Mouse (Mus musculus): ENCODE data around the gene Klf13. TPM values are rescaled to one million over a fixed set of nuclear protein-coding genes. Genes with fewer than 3 reads are reported as not detected.

The Klf13 gene
- polyA plus RNA-seq, 1 experiment, result 20.1 TPM

GRCm38 (mm10) chr7:63938066-63938913, 425 bp downstream of the Klf13 start:
- TF ChIP-seq MYOD1 (IDR thresholded peaks at IDR 0.05; ENCODE audit: control insufficient read depth, insufficient read length, low read depth), result no peak
- TF ChIP-seq MYOG (IDR thresholded peaks at IDR 0.05; ENCODE audit: control insufficient read depth, extremely low read depth, insufficient read length), result no peak
- TF ChIP-seq CTCF (IDR thresholded peaks at IDR 0.05; ENCODE audit: control insufficient read depth, insufficient read depth, insufficient read length), result no peak
- no peak for TF ChIP-seq MAX (IDR thresholded peaks at IDR 0.05)
- TF ChIP-seq USF1 (IDR thresholded peaks at IDR 0.05; ENCODE audit: low read depth), result no peak
- TF ChIP-seq CEBPB (IDR thresholded peaks at IDR 0.05; ENCODE audit: low read depth), result no peak
- no peak for TF ChIP-seq FOSL1 (IDR thresholded peaks at IDR 0.05; ENCODE audit: insufficient read depth, low read length, poor library complexity, severe bottlenecking)
- H3K79me2 ChIP-seq (ENCODE audit: control insufficient read depth, insufficient read depth), result peaks cover 51% of the 10 kb centered on the region
- H3ac ChIP-seq (ENCODE audit: control insufficient read depth, insufficient read length, low read depth), result peak overlapping the region; percentile 66
- peaks cover 35% of the 10 kb centered on the region for H3K79me3 ChIP-seq (ENCODE audit: low read depth)
- peak overlapping the region; percentile 69 for H3K4me3 ChIP-seq (ENCODE audit: insufficient read depth, poor library complexity, severe bottlenecking)
- no peaks in the 10 kb centered on the region for H3K27me3 ChIP-seq (ENCODE audit: control insufficient read depth, insufficient read depth, insufficient read length)
- H3K36me3 ChIP-seq (ENCODE audit: control insufficient read depth, insufficient read depth), result no peaks in the 10 kb centered on the region

GRCm38 (mm10) chr7:63937236-63938065, 1.3 kb downstream of the Klf13 start:
- Histone ChIP-seq H3ac (ENCODE audit: control insufficient read depth, insufficient read length, low read depth) (peak overlapping the region; percentile 66), H3K27me3 (ENCODE audit: control insufficient read depth, insufficient read depth, insufficient read length) (no peaks in the 10 kb centered on the region), H3K79me2 (ENCODE audit: control insufficient read depth, insufficient read depth) (peaks cover 59% of the 10 kb centered on the region), H3K36me3 (ENCODE audit: control insufficient read depth, insufficient read depth) (no peaks in the 10 kb centered on the region), H3K4me3 (ENCODE audit: insufficient read depth, poor library complexity, severe bottlenecking) (peak overlapping the region; percentile 69), H3K79me3 (ENCODE audit: low read depth) (peaks cover 43% of the 10 kb centered on the region)
- TF ChIP-seq CTCF (IDR thresholded peaks at IDR 0.05; ENCODE audit: control insufficient read depth, insufficient read depth, insufficient read length) (peak; percentile 0), CEBPB (IDR thresholded peaks at IDR 0.05; ENCODE audit: low read depth) (no peak), USF1 (IDR thresholded peaks at IDR 0.05; ENCODE audit: low read depth) (no peak)

GRCm38 (mm10) chr7:63936986-63937235, 1.8 kb downstream of the Klf13 start:
- H3K27me3 ChIP-seq (ENCODE audit: control insufficient read depth, insufficient read depth, insufficient read length), result no peaks in the 10 kb centered on the region
- TF ChIP-seq MYOG (IDR thresholded peaks at IDR 0.05; ENCODE audit: control insufficient read depth, extremely low read depth, insufficient read length) (no peak), FOSL1 (IDR thresholded peaks at IDR 0.05; ENCODE audit: insufficient read depth, low read length, poor library complexity, severe bottlenecking) (no peak), CTCF (IDR thresholded peaks at IDR 0.05; ENCODE audit: control insufficient read depth, insufficient read depth, insufficient read length) (no peak), MAX (IDR thresholded peaks at IDR 0.05) (no peak), CEBPB (IDR thresholded peaks at IDR 0.05; ENCODE audit: low read depth) (no peak), MYOD1 (IDR thresholded peaks at IDR 0.05; ENCODE audit: control insufficient read depth, insufficient read length, low read depth) (no peak), USF1 (IDR thresholded peaks at IDR 0.05; ENCODE audit: low read depth) (no peak)
- peak overlapping the region; percentile 69 for H3K4me3 ChIP-seq (ENCODE audit: insufficient read depth, poor library complexity, severe bottlenecking)
- H3K79me3 ChIP-seq (ENCODE audit: low read depth), result peaks cover 47% of the 10 kb centered on the region
- H3ac ChIP-seq (ENCODE audit: control insufficient read depth, insufficient read length, low read depth), result peak overlapping the region; percentile 25
- H3K79me2 ChIP-seq (ENCODE audit: control insufficient read depth, insufficient read depth), result peaks cover 65% of the 10 kb centered on the region
- no peaks in the 10 kb centered on the region for H3K36me3 ChIP-seq (ENCODE audit: control insufficient read depth, insufficient read depth)

DNA sequence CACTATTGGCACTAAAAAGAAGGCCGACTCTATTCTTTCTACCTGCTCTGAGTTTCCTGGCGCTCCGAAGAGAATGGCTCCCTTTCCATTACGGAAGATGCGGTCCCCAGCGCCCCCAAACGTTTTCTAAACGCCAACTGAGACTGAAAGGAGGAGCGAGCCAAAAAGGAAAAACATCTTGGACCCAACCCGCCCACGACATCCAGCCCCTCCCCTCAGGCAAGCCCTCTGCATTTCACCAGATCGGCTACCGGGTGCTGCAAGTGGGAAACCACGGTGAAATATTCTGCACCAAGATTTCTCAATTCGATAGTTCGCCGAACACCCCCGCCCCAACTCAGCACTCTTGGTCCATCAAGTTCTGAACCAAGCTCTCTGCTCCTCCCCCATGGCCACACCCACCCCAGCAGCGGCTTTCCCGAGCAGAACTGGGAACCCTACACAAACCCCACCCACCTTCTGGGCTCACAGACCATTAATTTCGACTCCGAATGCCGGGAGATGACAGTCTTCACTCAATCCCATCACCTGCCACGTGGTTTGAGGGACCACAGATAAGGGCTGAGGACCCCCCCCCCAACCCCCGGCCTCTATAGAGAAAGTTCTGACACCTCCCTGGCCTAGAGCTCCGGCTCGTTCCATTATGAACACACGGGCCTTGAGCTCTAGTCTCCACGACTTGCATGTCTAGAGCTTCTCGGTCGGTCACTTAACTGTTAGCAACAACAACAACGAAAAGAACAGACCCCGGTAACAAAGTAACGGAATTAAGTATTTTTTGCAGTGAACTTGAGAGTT, 2.3 kb downstream of the Klf13 start:
- H3K27me3 ChIP-seq (ENCODE audit: control insufficient read depth, insufficient read depth, insufficient read length), result no peaks in the 10 kb centered on the region
- H3K36me3 ChIP-seq (ENCODE audit: control insufficient read depth, insufficient read depth), result no peaks in the 10 kb centered on the region
- H3K4me3 ChIP-seq (ENCODE audit: insufficient read depth, poor library complexity, severe bottlenecking), result peak overlapping the region; percentile 69
- peaks cover 52% of the 10 kb centered on the region for H3K79me3 ChIP-seq (ENCODE audit: low read depth)
- peaks cover 70% of the 10 kb centered on the region for H3K79me2 ChIP-seq (ENCODE audit: control insufficient read depth, insufficient read depth)
- no peak for TF ChIP-seq USF1 (IDR thresholded peaks at IDR 0.05; ENCODE audit: low read depth)
- TF ChIP-seq MAX (IDR thresholded peaks at IDR 0.05), result no peak
- TF ChIP-seq FOSL1 (IDR thresholded peaks at IDR 0.05; ENCODE audit: insufficient read depth, low read length, poor library complexity, severe bottlenecking), result no peak
- no peak for TF ChIP-seq MYOD1 (IDR thresholded peaks at IDR 0.05; ENCODE audit: control insufficient read depth, insufficient read length, low read depth)
- TF ChIP-seq CTCF (IDR thresholded peaks at IDR 0.05; ENCODE audit: control insufficient read depth, insufficient read depth, insufficient read length), result no peak
- no peak for TF ChIP-seq MYOG (IDR thresholded peaks at IDR 0.05; ENCODE audit: control insufficient read depth, extremely low read depth, insufficient read length)
- no peak for TF ChIP-seq CEBPB (IDR thresholded peaks at IDR 0.05; ENCODE audit: low read depth)
- peak overlapping the region; percentile 58 for H3ac ChIP-seq (ENCODE audit: control insufficient read depth, insufficient read length, low read depth)

GRCm38 (mm10) chr7:63935809-63936187, 2.9 kb downstream of the Klf13 start:
- Histone ChIP-seq H3ac (ENCODE audit: control insufficient read depth, insufficient read length, low read depth) (peak overlapping the region; percentile 58), H3K27me3 (ENCODE audit: control insufficient read depth, insufficient read depth, insufficient read length) (no peaks in the 10 kb centered on the region), H3K79me2 (ENCODE audit: control insufficient read depth, insufficient read depth) (peaks cover 76% of the 10 kb centered on the region), H3K4me3 (ENCODE audit: insufficient read depth, poor library complexity, severe bottlenecking) (peak overlapping the region; percentile 69), H3K36me3 (ENCODE audit: control insufficient read depth, insufficient read depth) (no peaks in the 10 kb centered on the region), H3K79me3 (ENCODE audit: low read depth) (peaks cover 57% of the 10 kb centered on the region)
- TF ChIP-seq MYOD1 (IDR thresholded peaks at IDR 0.05; ENCODE audit: control insufficient read depth, insufficient read length, low read depth), result no peak
- TF ChIP-seq MYOG (IDR thresholded peaks at IDR 0.05; ENCODE audit: control insufficient read depth, extremely low read depth, insufficient read length), result no peak
- no peak for TF ChIP-seq CTCF (IDR thresholded peaks at IDR 0.05; ENCODE audit: control insufficient read depth, insufficient read depth, insufficient read length)
- TF ChIP-seq FOSL1 (IDR thresholded peaks at IDR 0.05; ENCODE audit: insufficient read depth, low read length, poor library complexity, severe bottlenecking), result no peak
- TF ChIP-seq MAX (IDR thresholded peaks at IDR 0.05), result no peak
- TF ChIP-seq CEBPB (IDR thresholded peaks at IDR 0.05; ENCODE audit: low read depth), result no peak
- TF ChIP-seq USF1 (IDR thresholded peaks at IDR 0.05; ENCODE audit: low read depth), result no peak
